Mouse (Mus musculus) effector memory CD4-positive, alpha-beta T cell, adult 5 months (primary cell): ENCODE measurements around the gene Gm10436. TPM values are rescaled to one million over a fixed set of nuclear protein-coding genes. Genes with fewer than 3 reads are reported as not detected.

ENCODE experiments used
- polyA plus RNA-seq: library from polyadenylated mRNA; unstranded; fragments of 100-300 nt; shearing (Covaris generic); gene quantifications from one replicate; pipeline ENCODE4 v1.2.1, GENCODE M21; 2017

Gene Gm10436
- not detected for polyA plus RNA-seq

GRCm38 (mm10) chr12:88182008-88182407 lies at the start of gene Gm10436:
Gene Gm10436 (minus strand): TSS chr12:88182108.

Other genes with a start within 250 kb of the Gm10436 start
- 0.69 TPM for gene Gm2042, start 228.0 kb downstream of the Gm10436 start, polyA plus RNA-seq
- not detected for gene Gm2075, start 170.3 kb downstream of the Gm10436 start, polyA plus RNA-seq
- not detected for gene Gm6803, start 163.3 kb downstream of the Gm10436 start, polyA plus RNA-seq
- not detected for gene Gm2056, start 155.1 kb downstream of the Gm10436 start, polyA plus RNA-seq
- gene Gm16368, start 98.4 kb downstream of the Gm10436 start, polyA plus RNA-seq: not detected
- gene Gm8332, start 68.0 kb upstream of the Gm10436 start, polyA plus RNA-seq: not detected
- 0.25 TPM for gene Gm5662, start 92.4 kb upstream of the Gm10436 start, polyA plus RNA-seq
- not detected for gene Gm5039, start 141.9 kb upstream of the Gm10436 start, polyA plus RNA-seq
- gene Adck1, start 178.4 kb upstream of the Gm10436 start, polyA plus RNA-seq: 16.8 TPM